Mouse (Mus musculus) Muller cell, postnatal 12 days (primary cell): ENCODE measurements at regions not wholly inside any gene's neighbourhood (a gene's known extent, or its start where the extent isn't known, plus 50 kb on each side); places are given as distances from the start of the nearest gene placed in this dataset.
A peak's percentile ranks its signal among the peaks of the same experiment; 100 is the strongest.

Source experiments
- DNase-seq: peaks from one replicate; pipeline ENCODE4 v3.0.0-alpha.2; 2015; ENCODE audit errors: inconsistent ontology term

GRCm38 (mm10) chr1:174999265-175000200 is 77.9 kb upstream of the Grem2 start:
- DNase-seq, result peak; percentile 12

GRCm38 (mm10) chr1:174992520-174992919 is 70.9 kb upstream of the Grem2 start:
- DNase-seq, result no peak

- DNase-seq, result no peak
Observed at GRCm38 (mm10) chr1:174988590-174988989, 67.0 kb upstream of the Grem2 start.

- DNase-seq, result no peak
Observed at GRCm38 (mm10) chr1:174971895-174972294, 50.3 kb upstream of the Grem2 start.
